8 mouse cellular contexts compared by ENCODE assay signal in genomic region chr4:111414818-111415488, GRCm38 (mm10). TPM values are rescaled to one million over a fixed set of nuclear protein-coding genes. Genes with fewer than 3 reads are reported as not detected.
DNase-seq lines count a peak whose midpoint lies in the region; ATAC-seq and TF ChIP-seq lines count a peak whose summit lies in the region.

TSS of gene Bend5 (plus strand) at chr4:111415006.

- peaks cover 24% of the 10 kb centered on the region for H3K4me1 ChIP-seq in forebrain, postnatal 0 days (ENCODE audit: insufficient read depth)
- peaks cover 8% of the 10 kb centered on the region; the same call in 1 of the 2 replicates for H3K4me1 ChIP-seq in lung, embryonic 16.5 days (replicated peaks; ENCODE audit: control insufficient read depth, insufficient read depth, low read length)
- H3K4me1 ChIP-seq in thymus, adult 2 months (replicated peaks; ENCODE audit: control insufficient read depth, insufficient read depth, low read length) = peaks cover 12% of the 10 kb centered on the region

- DNase-seq in CD8-positive naive resting alpha-beta T cell, adult 2 months (ENCODE audit: low read depth in 2 of 2, low spot score in 2 of 2) = peak; percentile 71 to 75
- peak; percentile 97 for DNase-seq in brain, embryonic 14.5 days (ENCODE audit: low read depth)
- DNase-seq in forebrain, postnatal 0 days = peak; percentile 90
- DNase-seq in layer of hippocampus, adult 8-10 months (ENCODE audit: low spot score in 2 of 2) = peak; percentile 26 to 52
- peak; percentile 46 for DNase-seq in ovary, postnatal 10 days (ENCODE audit: low spot score)
- DNase-seq in thymus, adult 2 months = peak; percentile 92

- peak; percentile 58; the same call in 1 of the 2 replicates for TF ChIP-seq POLR2A in brain, embryonic 14.5 days (IDR thresholded peaks at IDR 0.05; ENCODE audit: borderline replicate concordance, extremely low read depth, insufficient read depth, insufficient read length, poor library complexity, severe bottlenecking)
- no peak for TF ChIP-seq POLR2A in thymus, adult 2 months (IDR thresholded peaks at IDR 0.05; ENCODE audit: control insufficient read depth, extremely low read depth, insufficient read depth, low read length, poor library complexity)

- H3K4me2 ChIP-seq in forebrain, postnatal 0 days (ENCODE audit: low read depth) = peak within 1 kb of the TSS; percentile 69
- peak within 1 kb of the TSS; percentile 72 for H3K4me2 ChIP-seq in lung, embryonic 16.5 days (ENCODE audit: low read depth, low read length)

- no peak for TF ChIP-seq CTCF in brain, embryonic 14.5 days (IDR thresholded peaks at IDR 0.05; ENCODE audit: borderline replicate concordance, extremely low read depth, insufficient read depth, insufficient read length)
- TF ChIP-seq CTCF in forebrain, postnatal 0 days (IDR thresholded peaks at IDR 0.05; ENCODE audit: low read depth) = no peak
- TF ChIP-seq CTCF in thymus, adult 2 months (IDR thresholded peaks at IDR 0.05; ENCODE audit: borderline replicate concordance, control insufficient read depth, extremely low read depth, insufficient read depth, low read length, poor library complexity) = 0 out of 2 replicates have a peak, but pooled peaks have one; percentile 38

- peak within 1 kb of the TSS; percentile 81 for H3K4me3 ChIP-seq in forebrain, postnatal 0 days (ENCODE audit: low read depth, low read length)
- peak within 1 kb of the TSS; percentile 83 for H3K4me3 ChIP-seq in lung, embryonic 16.5 days (ENCODE audit: low read length)
- peak within 1 kb of the TSS; percentile 99 for H3K4me3 ChIP-seq in thymus, adult 2 months (ENCODE audit: control insufficient read depth, insufficient read depth, low read length)

- H3K9ac ChIP-seq in forebrain, postnatal 0 days = peak within 1 kb of the TSS; percentile 96
- peak within 1 kb of the TSS; percentile 89 for H3K9ac ChIP-seq in lung, embryonic 16.5 days (ENCODE audit: low read length)

- no peaks in the 10 kb centered on the region for H3K9me3 ChIP-seq in forebrain, postnatal 0 days (ENCODE audit: low read length)
- H3K9me3 ChIP-seq in lung, embryonic 16.5 days (ENCODE audit: control insufficient read depth, low read length) = no peaks in the 10 kb centered on the region

- ATAC-seq in forebrain, postnatal 0 days = peak; percentile 98
- peak; percentile 90 for ATAC-seq in hematopoietic stem cell, adult 5-6 weeks (replicated peaks in 1 of 2; ENCODE audit: insufficient read depth in 1 of 2, low FRiP score in 2 of 2, low TSS enrichment in 1 of 2, low read depth in 1 of 2, poor library complexity in 2 of 2, severe bottlenecking in 2 of 2)
- peak; percentile 96 for ATAC-seq in lung, embryonic 16.5 days (ENCODE audit: low read depth)

- peaks cover 5% of the 10 kb centered on the region; the same call in 1 of the 2 replicates for H3K36me3 ChIP-seq in forebrain, postnatal 0 days (ENCODE audit: insufficient read depth)
- no peaks in the 10 kb centered on the region for H3K36me3 ChIP-seq in lung, embryonic 16.5 days (ENCODE audit: control insufficient read depth, insufficient read depth, low read length)
- no peaks in the 10 kb centered on the region for H3K36me3 ChIP-seq in thymus, adult 2 months (ENCODE audit: control insufficient read depth, insufficient read depth, low read length)

- peaks cover 3% of the 10 kb centered on the region; the same call in 1 of the 2 replicates for H3K27me3 ChIP-seq in forebrain, postnatal 0 days (ENCODE audit: insufficient read depth, low read length)
- no peaks in the 10 kb centered on the region for H3K27me3 ChIP-seq in lung, embryonic 16.5 days (ENCODE audit: control insufficient read depth, insufficient read depth, low read depth, low read length)
- H3K27me3 ChIP-seq in thymus, adult 2 months (ENCODE audit: control insufficient read depth, insufficient read depth, low read length) = no peaks in the 10 kb centered on the region

- peak within 1 kb of the TSS; percentile 87 for H3K27ac ChIP-seq in forebrain, postnatal 0 days (ENCODE audit: low read depth, low read length)
- H3K27ac ChIP-seq in lung, embryonic 16.5 days (ENCODE audit: low read length) = peak within 1 kb of the TSS; percentile 87
- no peak within 1 kb of the TSS for H3K27ac ChIP-seq in thymus, adult 2 months (ENCODE audit: control insufficient read depth, insufficient read depth, low read length)

- WGBS in forebrain, postnatal 0 days = 1% methylated on average over 65 of the region's 66 CpGs
- 1% methylated on average over 65 of the region's 66 CpGs for WGBS in lung, embryonic 16.5 days
- under 1% methylated on average over 65 of the region's 66 CpGs for WGBS in thymus, adult 2 months

RNA-seq across cellular contexts. Expression of gene Bend5, which starts in this region (rescaled TPM):
- 51.9 and 53.1 TPM in 2 replicates for polyA plus RNA-seq in brain, embryonic 14.5 days (2012; rRNA removed)
- 50.2 and 51.1 TPM in 2 replicates for total RNA-seq in forebrain, postnatal 0 days (2014; rRNA removed)
- polyA plus RNA-seq in forebrain, postnatal 0 days (2015; fragmentation: Nextera tagmentation; extraction: Ambion mirVana) = 65.2 and 74.7 TPM in 2 replicates
- 19.4 and 19.7 TPM in 2 replicates for total RNA-seq in hematopoietic stem cell, adult 5-6 weeks (2017)
- 10 to 100 TPM; 10.7 to 12.6 (median 11.8) TPM for total RNA-seq in layer of hippocampus, adult 8-10 months (2022)
- polyA plus RNA-seq in lung, embryonic 16.5 days (2015; fragmentation: Nextera tagmentation; extraction: Ambion mirVana) = 19.6 and 20.9 TPM in 2 replicates
- 15.6 and 21.6 TPM in 2 replicates for polyA plus RNA-seq in thymus, adult 2 months (2012; rRNA removed)

Comparison
In these comparisons a context has a peak if more than half of its experiments do, and no peak if none do; other contexts are left out.
1. DNase-seq: peak in every context shown above with its lines; median percentile 97 in brain, embryonic 14.5 days; 92 in thymus, adult 2 months; 90 in forebrain, postnatal 0 days; 73 in CD8-positive naive resting alpha-beta T cell, adult 2 months; 46 in ovary, postnatal 10 days; 39 in layer of hippocampus, adult 8-10 months.